Mouse (Mus musculus) cerebellum, adult 11 months (tissue): ENCODE results near the gene Gm20894.
"Not testable (repeated sequence)": the region's sequence is repeated elsewhere in the genome, so short reads cannot be mapped to it uniquely, and the experiment has no call there.

Experiments used
- DNase-seq: peaks from one replicate; pipeline ENCODE4 v3.0.0; 2022

Gm20894 gene

DNA sequence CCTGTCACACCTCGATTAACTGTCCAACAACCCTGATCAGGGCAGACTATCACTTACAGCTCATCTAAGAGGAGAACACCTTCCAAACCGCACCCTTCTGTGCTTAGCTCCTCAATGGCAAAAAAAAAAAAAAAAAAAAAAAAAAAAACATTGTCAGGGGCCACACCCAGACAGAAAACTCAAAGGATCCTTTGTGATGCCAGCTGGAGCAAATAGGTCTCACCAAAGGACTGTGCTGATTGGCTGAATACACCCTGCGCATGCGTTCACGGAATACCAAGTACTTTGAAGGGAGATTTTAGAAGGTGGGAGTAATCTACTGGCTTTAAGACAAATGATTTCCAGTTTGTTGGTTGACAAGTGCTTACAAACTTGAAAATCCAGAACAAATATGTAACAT is at the start of gene Gm20894:
Gene Gm20894, minus strand, starts transcription at position 101 of the 400 bp plus-strand sequence.
- DNase-seq = not testable (repeated sequence)
